Mouse (Mus musculus): ENCODE measurements at regions not wholly inside any gene's neighbourhood (a gene's known extent, or its start where the extent isn't known, plus 50 kb on each side); places are given as distances from the start of the nearest gene placed in this dataset.
A peak's percentile ranks its signal among the peaks of the same experiment; 100 is the strongest.

DNA sequence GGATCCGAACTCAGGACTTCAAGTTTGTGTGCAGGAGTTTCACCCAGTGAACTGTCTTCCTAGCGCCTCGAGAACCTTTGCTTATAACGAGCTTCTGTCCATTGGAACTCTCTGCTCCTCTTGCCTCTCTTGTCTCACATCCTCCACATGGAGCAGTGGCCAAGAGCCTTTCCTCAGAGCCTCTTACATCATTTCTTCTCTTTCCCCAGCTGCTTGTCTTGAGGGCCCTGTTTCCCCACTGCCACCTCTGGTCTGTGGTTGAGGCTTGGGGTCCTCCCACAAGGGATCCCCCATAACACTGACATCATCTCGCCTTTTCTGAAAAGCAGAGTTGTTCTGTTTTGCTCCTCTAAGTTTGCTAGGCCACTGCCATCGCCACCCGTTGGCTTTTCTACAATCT, 51.9 kb upstream of the Dars start:
- ATAC-seq (replicated peaks; ENCODE audit: poor library complexity), result peak; percentile 98
